Comparison of ENCODE assay signal across 10 mouse cellular contexts in genomic region chr4:155135909-155136585, GRCm38 (mm10). TPM values are rescaled to one million over a fixed set of nuclear protein-coding genes. Genes with fewer than 3 reads are reported as not detected.
A peak's percentile ranks its signal among the peaks of the same experiment; 100 is the strongest.
DNase-seq lines count a peak whose midpoint lies in the region; ATAC-seq and TF ChIP-seq lines count a peak whose summit lies in the region.
"Had no signal": no experiment of that assay in that cellular context is flagged by ENCODE, and none has a peak within 500 bp of the region (broad histone marks: within the 10 kb centered on the region; RNA-seq: fewer than 3 reads in every experiment).

No protein-coding gene starts in this region.

- no peak overlapping the region for H3K9ac ChIP-seq in liver, embryonic 16.5 days (ENCODE audit: low read depth, low read length)

- H3K36me3 ChIP-seq in megakaryocyte, embryonic 14.5 days (replicated peaks; ENCODE audit: low read length): no peaks in the 10 kb centered on the region
- H3K36me3 ChIP-seq in kidney, adult 2 months (ENCODE audit: control insufficient read depth, insufficient read depth, low read length): no peaks in the 10 kb centered on the region
- no peaks in the 10 kb centered on the region for H3K36me3 ChIP-seq in liver, embryonic 16.5 days (ENCODE audit: control insufficient read depth, insufficient read depth)

- peaks cover 8% of the 10 kb centered on the region for H3K9me3 ChIP-seq in megakaryocyte, embryonic 14.5 days
- H3K9me3 ChIP-seq in liver, embryonic 16.5 days (replicated peaks; ENCODE audit: control insufficient read depth, low read length): no peaks in the 10 kb centered on the region

- H3K27me3 ChIP-seq in megakaryocyte, embryonic 14.5 days (replicated peaks): peaks cover 47% of the 10 kb centered on the region
- H3K27me3 ChIP-seq in kidney, adult 2 months (replicated peaks; ENCODE audit: control insufficient read depth, insufficient read depth, low read length): no peaks in the 10 kb centered on the region
- no peaks in the 10 kb centered on the region for H3K27me3 ChIP-seq in liver, embryonic 16.5 days (ENCODE audit: control insufficient read depth, insufficient read depth, low read depth, low read length)

- TF ChIP-seq POLR2A in kidney, adult 2 months (IDR thresholded peaks at IDR 0.05; ENCODE audit: low read depth, low read length): no peak

- peak; percentile 75 for DNase-seq in adrenal gland, postnatal 10 days
- DNase-seq in adrenal gland, adult 8-10 months: no peak
- peak; percentile 93 for DNase-seq in kidney, adult 2 months
- no peak for DNase-seq in layer of hippocampus, adult 9-11 months
- DNase-seq in left cerebral cortex, adult 2 months (ENCODE audit: extremely low spot score in 1 of 2, low spot score in 2 of 2): no peak
- DNase-seq: cerebellum, adult 9-11 months had no signal

- peak overlapping the region; percentile 6 for H3K4me3 ChIP-seq in megakaryocyte, embryonic 14.5 days (replicated peaks)
- no peak overlapping the region for H3K4me3 ChIP-seq in kidney, adult 2 months (ENCODE audit: insufficient read depth, low read depth, low read length)
- no peak overlapping the region for H3K4me3 ChIP-seq in liver, embryonic 16.5 days (ENCODE audit: low read depth, low read length)
- H3K4me3 ChIP-seq in left cerebral cortex, adult 2 months: no peak overlapping the region

- no peak for TF ChIP-seq CTCF in kidney, adult 2 months (conservative IDR thresholded peaks at IDR 0.05; ENCODE audit: insufficient read depth, insufficient read length, low read depth, low read length)
- TF ChIP-seq CTCF in left cerebral cortex, adult 2 months (IDR thresholded peaks at IDR 0.05): no peak

- peak overlapping the region; percentile 24; the same call in 1 of the 2 replicates for H3K27ac ChIP-seq in kidney, adult 2 months (ENCODE audit: insufficient read depth, low read depth, low read length)
- no peak overlapping the region for H3K27ac ChIP-seq in liver, embryonic 16.5 days (ENCODE audit: low read length)
- no peak overlapping the region for H3K27ac ChIP-seq in left cerebral cortex, adult 2 months

- intact Hi-C loops in left cerebral cortex, adult 2 months (cut with DNase I): no loop called here

- H3K4me1 ChIP-seq in megakaryocyte, embryonic 14.5 days: peaks cover 46% of the 10 kb centered on the region
- H3K4me1 ChIP-seq in kidney, adult 2 months (ENCODE audit: control insufficient read depth, insufficient read depth, low read length): peaks cover 46% of the 10 kb centered on the region
- no peaks in the 10 kb centered on the region; the same call in none of the 2 replicates for H3K4me1 ChIP-seq in liver, embryonic 16.5 days (ENCODE audit: control insufficient read depth, low read depth, low read length)

- WGBS in kidney, adult 2 months: 33% methylated on average over 5 of the region's 5 CpGs
- WGBS in liver, embryonic 16.5 days (ENCODE audit: insufficient replicate concordance): 71% methylated on average over 5 of the region's 5 CpGs

- ATAC-seq in megakaryocyte, adult 5-6 weeks (ENCODE audit: poor library complexity, severe bottlenecking): no peak
- ATAC-seq in liver, embryonic 16.5 days (ENCODE audit: low read depth): peak; percentile 75
- ATAC-seq: midbrain, embryonic 16.5 days had no signal

- H3K4me2 ChIP-seq in liver, embryonic 16.5 days (ENCODE audit: low read depth, low read length): no peak overlapping the region

RNA-seq across cellular contexts. Expression of gene Morn1, which starts 49.7 kb away (rescaled TPM):
- 10 to 100 TPM in 1 of 2 experiments, 1 to 10 TPM in 1; 7.0 to 11.2 TPM for total RNA-seq in adrenal gland, postnatal 10 days (2021)
- 10 to 100 TPM in 2 of 4 experiments, 1 to 10 TPM in 2; 7.9 to 17.0 (median 12.8) TPM for total RNA-seq in adrenal gland, adult 8-10 months (2022)
- 4.3 and 6.3 TPM in 2 replicates for polyA plus RNA-seq in megakaryocyte, embryonic 14.5 days (2012; ENCODE audit: insufficient read depth, low replicate concordance)
- total RNA-seq in megakaryocyte, adult 5-6 weeks (2015): 0.71 TPM in 1 of 2 replicates, not detected in the other
- 0.95 and 1.1 TPM in 2 replicates for total RNA-seq in megakaryocyte, adult 5-6 weeks (2017)
- 10.4 and 12.4 TPM in 2 replicates for polyA plus RNA-seq in kidney, adult 2 months (2012; rRNA removed)
- 1.0 and 1.1 TPM in 2 replicates for polyA plus RNA-seq in liver, embryonic 16.5 days (2015; fragmentation: Nextera tagmentation; extraction: Ambion mirVana)
- total RNA-seq in left cerebral cortex, adult 2 months (2021): 10 to 100 TPM; 10.6 to 11.2 TPM

RNA-seq across cellular contexts. Expression of gene Rer1, which starts 49.9 kb away (rescaled TPM):
- 10 to 100 TPM; 91.2 to 93.1 TPM for total RNA-seq in adrenal gland, postnatal 10 days (2021)
- 100 to 1,000 TPM in 2 of 4 experiments, 10 to 100 TPM in 2; 96.8 to 116 (median 106) TPM for total RNA-seq in adrenal gland, adult 8-10 months (2022)
- 18.8 and 58.8 TPM in 2 replicates for polyA plus RNA-seq in megakaryocyte, embryonic 14.5 days (2012; ENCODE audit: insufficient read depth, low replicate concordance)
- 133 and 141 TPM in 2 replicates for total RNA-seq in megakaryocyte, adult 5-6 weeks (2015)
- 116 and 130 TPM in 2 replicates for total RNA-seq in megakaryocyte, adult 5-6 weeks (2017)
- polyA plus RNA-seq in kidney, adult 2 months (2012; rRNA removed): 133 TPM in 2 replicates
- 75.1 and 79.9 TPM in 2 replicates for polyA plus RNA-seq in liver, embryonic 16.5 days (2015; fragmentation: Nextera tagmentation; extraction: Ambion mirVana)
- 10 to 100 TPM; 62.4 to 67.5 TPM for total RNA-seq in left cerebral cortex, adult 2 months (2021)

Comparison
In these comparisons a context has a peak if more than half of its experiments do, and no peak if none do; other contexts are left out.
1. DNase-seq: peak in adrenal gland, postnatal 10 days (single experiment) and kidney, adult 2 months (single experiment); none in adrenal gland, adult 8-10 months (single experiment), layer of hippocampus, adult 9-11 months (single experiment) and left cerebral cortex, adult 2 months (0 of 2).